Mouse (Mus musculus) MEL-GATA-1-ER (cell line): Measurements from ENCODE around the gene Zbtb32.

Experiments
- DNase-seq: peaks from one replicate; pipeline ENCODE4 v3.0.0-alpha.2; 2012; ENCODE audit warnings: low read depth; ENCODE audit errors: extremely low read depth

Gene Zbtb32

GRCm38 (mm10) chr7:30549880-30550279 lies 48.8 kb downstream of the Zbtb32 start:
- DNase-seq, result no peak

GRCm38 (mm10) chr7:30544327-30544726 lies 54.4 kb downstream of the Zbtb32 start:
- peak; percentile 79 for DNase-seq

GRCm38 (mm10) chr7:30540572-30540971 lies 58.1 kb downstream of the Zbtb32 start:
- no peak for DNase-seq
